Mouse (Mus musculus) limb, embryonic 15.5 days (tissue): ENCODE measurements at regions not wholly inside any gene's neighbourhood (a gene's known extent, or its start where the extent isn't known, plus 50 kb on each side); places are given as distances from the start of the nearest gene placed in this dataset.

ENCODE experiments used
- ATAC-seq: fragments of 200-750 bp; cut with Nextera tagmentation; 2 replicates; pipeline ENCODE4 v1.8.0; 2017; ENCODE audit warnings: low read depth, moderate TSS enrichment; ENCODE audit not compliant: insufficient number of reproducible peaks, low FRiP score, low TSS enrichment
- H3K27ac ChIP-seq: fragments of 300-500 bp; sonication (generic); 2 replicates; pipeline ENCODE4 v1.5.1; 2015; ENCODE audit warnings: moderate library complexity, mild to moderate bottlenecking, inconsistent platforms
- H3K27me3 ChIP-seq: fragments of 300-500 bp; sonication (generic); 2 replicates; pipeline ENCODE4 v1.6.1; 2015; ENCODE audit warnings: inconsistent platforms
- H3K36me3 ChIP-seq: fragments of 300-500 bp; sonication (generic); 2 replicates; pipeline ENCODE4 v1.6.1; 2015; ENCODE audit warnings: inconsistent platforms
- H3K4me1 ChIP-seq: fragments of 300-500 bp; sonication (generic); 2 replicates; pipeline ENCODE4 v1.6.1; 2015; ENCODE audit warnings: inconsistent platforms
- H3K4me2 ChIP-seq: fragments of 300-500 bp; sonication (generic); 2 replicates; pipeline ENCODE4 v1.6.1; 2015; ENCODE audit warnings: mild to moderate bottlenecking, inconsistent platforms
- H3K4me3 ChIP-seq: fragments of 300-500 bp; sonication (generic); 2 replicates; pipeline ENCODE4 v1.5.1; 2015; ENCODE audit warnings: mild to moderate bottlenecking, inconsistent platforms
- H3K9ac ChIP-seq: fragments of 300-500 bp; sonication (generic); 2 replicates; pipeline ENCODE4 v1.6.1; 2015; ENCODE audit warnings: inconsistent platforms
- H3K9me3 ChIP-seq: fragments of 300-500 bp; sonication (generic); 2 replicates; pipeline ENCODE4 v1.6.1; 2016; ENCODE audit warnings: inconsistent platforms
- WGBS: fragments of 180-500 bp; shearing (Covaris S2); methylation state at CpG from one replicate; pipeline ENCODE4 v1.1.7; 2015; 5-methylcytosine and 5-hydroxymethylcytosine counted together

DNA sequence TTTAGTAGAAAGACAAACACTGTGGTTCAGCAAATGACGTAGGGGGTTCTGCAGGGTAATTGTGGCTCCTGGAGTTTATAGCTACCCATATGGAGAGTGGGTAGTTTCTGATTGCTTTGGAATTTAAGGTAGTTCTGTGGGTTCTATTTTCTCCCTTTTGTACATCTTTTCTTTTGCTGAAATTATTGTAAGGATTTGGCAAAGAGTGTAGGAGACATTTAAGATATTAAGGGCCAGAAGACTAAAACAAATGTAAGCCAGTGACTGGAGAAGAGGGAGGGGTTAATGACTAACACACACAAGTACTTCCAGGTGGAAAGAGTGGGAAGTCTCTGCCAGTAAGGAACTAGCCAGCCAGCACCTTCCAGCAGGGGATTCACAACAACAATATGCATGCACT lies 318.9 kb upstream of the Sox9 start:
- 52% methylated on average over 1 of the region's 1 CpGs for WGBS
- no peaks in the 10 kb centered on the region for H3K27me3 ChIP-seq
- no peak overlapping the region for H3K9ac ChIP-seq
- no peak overlapping the region for H3K4me3 ChIP-seq
- no peak for ATAC-seq
- no peaks in the 10 kb centered on the region for H3K36me3 ChIP-seq
- no peak overlapping the region for H3K27ac ChIP-seq
- H3K4me1 ChIP-seq, result no peaks in the 10 kb centered on the region; the same call in 1 of the 2 replicates
- no peaks in the 10 kb centered on the region for H3K9me3 ChIP-seq
- no peak overlapping the region for H3K4me2 ChIP-seq

DNA sequence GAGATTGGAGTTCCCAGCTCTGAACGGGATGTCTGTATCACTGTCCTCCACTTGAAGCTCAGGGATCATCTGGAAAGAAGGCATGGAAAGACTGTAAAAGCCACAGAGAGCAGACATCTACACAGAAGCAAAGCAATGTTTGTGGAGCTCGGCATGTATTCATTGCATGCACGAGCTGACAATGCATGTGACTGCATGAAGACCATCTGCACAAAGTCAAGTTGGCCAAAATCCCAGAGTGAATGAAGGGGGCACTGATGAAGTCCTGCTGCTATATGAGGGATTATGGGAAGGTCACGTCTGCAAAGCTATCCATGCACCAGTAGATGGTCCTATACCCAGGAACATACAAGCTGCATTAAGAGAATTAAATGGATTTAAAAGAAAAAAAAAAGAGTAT lies 317.6 kb upstream of the Sox9 start:
- Histone ChIP-seq H3K9me3 (no peaks in the 10 kb centered on the region), H3K36me3 (no peaks in the 10 kb centered on the region), H3K4me2 (no peak overlapping the region), H3K9ac (no peak overlapping the region), H3K4me1 (no peaks in the 10 kb centered on the region; the same call in 1 of the 2 replicates), H3K27me3 (no peaks in the 10 kb centered on the region), H3K27ac (no peak overlapping the region), H3K4me3 (no peak overlapping the region)
- no peak for ATAC-seq
- WGBS, result 74% methylated on average over 4 of the region's 4 CpGs

DNA sequence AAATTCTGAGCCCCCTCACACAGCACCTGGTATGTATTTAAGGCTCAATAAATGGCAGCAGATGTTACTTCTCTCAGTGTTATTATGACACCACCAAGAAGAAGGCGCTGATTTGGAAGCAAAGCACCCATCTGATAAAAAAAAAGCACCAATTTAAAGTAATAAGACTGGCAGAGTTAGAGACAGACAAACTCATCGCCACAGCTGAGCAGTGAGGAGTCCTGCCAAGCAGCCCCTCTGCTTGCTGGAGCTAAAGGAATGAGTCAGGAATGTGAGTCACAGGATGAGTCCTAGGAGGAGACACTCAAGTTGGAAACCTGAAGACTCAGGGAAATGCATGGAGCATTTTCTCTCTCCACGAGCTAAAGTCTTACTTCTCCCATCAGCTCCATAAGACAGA lies 311.7 kb upstream of the Sox9 start:
- no peak overlapping the region for H3K4me3 ChIP-seq
- whole genome bisulfite sequencing, result 70% methylated on average over 3 of the region's 3 CpGs

DNA sequence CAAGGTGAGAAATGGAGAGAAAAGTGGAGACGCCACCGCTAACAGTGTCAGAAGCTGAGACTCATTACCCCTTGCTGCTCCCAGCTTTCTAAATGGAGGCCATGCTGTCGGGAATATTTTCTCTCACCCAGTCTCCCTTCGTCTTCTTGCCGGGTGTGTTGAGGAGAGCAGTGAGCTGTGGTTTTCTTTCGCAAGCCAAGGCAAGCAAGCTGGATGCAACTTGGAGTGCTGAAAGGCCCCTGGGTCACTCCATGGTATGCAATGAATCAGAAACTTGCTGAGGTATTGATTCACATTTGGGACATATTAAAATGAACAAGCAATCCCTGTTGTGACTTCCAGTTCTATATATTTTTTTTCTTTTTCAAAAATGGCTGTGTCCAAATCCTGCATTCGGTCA lies 308.8 kb upstream of the Sox9 start:
- H3K4me1 ChIP-seq, result no peaks in the 10 kb centered on the region
- ATAC-seq, result no peak
- no peak overlapping the region for H3K4me2 ChIP-seq
- H3K27me3 ChIP-seq, result no peaks in the 10 kb centered on the region
- no peaks in the 10 kb centered on the region for H3K36me3 ChIP-seq
- H3K9ac ChIP-seq, result no peak overlapping the region
- peak overlapping the region; percentile 27; the same call in 1 of the 2 replicates for H3K27ac ChIP-seq
- WGBS, result 65% methylated on average over 7 of the region's 7 CpGs
- H3K4me3 ChIP-seq, result no peak overlapping the region
- H3K9me3 ChIP-seq, result no peaks in the 10 kb centered on the region

More for the DNA sequence above, 311.7 kb upstream of the Sox9 start:
- Histone ChIP-seq H3K9ac (no peak overlapping the region), H3K9me3 (no peaks in the 10 kb centered on the region), H3K4me1 (no peaks in the 10 kb centered on the region), H3K27ac (no peak overlapping the region), H3K36me3 (no peaks in the 10 kb centered on the region), H3K4me2 (no peak overlapping the region), H3K27me3 (no peaks in the 10 kb centered on the region)
- no peak for ATAC-seq

DNA sequence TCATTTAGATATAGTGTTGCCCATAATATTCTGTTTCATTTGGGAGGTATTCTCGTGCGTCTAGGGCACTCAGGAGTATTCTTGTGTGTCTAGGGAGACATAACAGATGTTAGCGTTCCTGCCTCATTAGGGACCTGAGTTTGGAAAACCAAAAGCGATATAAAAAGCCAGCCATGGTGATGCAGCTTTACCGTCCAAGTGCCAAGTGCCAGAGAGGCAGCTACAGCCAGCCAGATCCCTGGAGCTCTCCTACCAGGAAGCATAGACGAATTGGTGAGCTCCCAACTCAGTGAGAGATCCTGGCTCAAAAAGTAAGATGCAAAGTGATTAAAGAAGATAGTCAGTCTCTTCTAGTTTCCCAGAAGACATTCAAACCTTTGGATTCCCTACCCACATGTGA lies 308.3 kb upstream of the Sox9 start:
- H3K4me1 ChIP-seq, result no peaks in the 10 kb centered on the region
- no peak overlapping the region for H3K27ac ChIP-seq
- no peak overlapping the region for H3K4me3 ChIP-seq
- ATAC-seq, result no peak
- H3K9ac ChIP-seq, result no peak overlapping the region
- H3K27me3 ChIP-seq, result no peaks in the 10 kb centered on the region
- WGBS, result 56% methylated on average over 6 of the region's 6 CpGs
- H3K9me3 ChIP-seq, result no peaks in the 10 kb centered on the region
- no peaks in the 10 kb centered on the region for H3K36me3 ChIP-seq
- no peak overlapping the region for H3K4me2 ChIP-seq

DNA sequence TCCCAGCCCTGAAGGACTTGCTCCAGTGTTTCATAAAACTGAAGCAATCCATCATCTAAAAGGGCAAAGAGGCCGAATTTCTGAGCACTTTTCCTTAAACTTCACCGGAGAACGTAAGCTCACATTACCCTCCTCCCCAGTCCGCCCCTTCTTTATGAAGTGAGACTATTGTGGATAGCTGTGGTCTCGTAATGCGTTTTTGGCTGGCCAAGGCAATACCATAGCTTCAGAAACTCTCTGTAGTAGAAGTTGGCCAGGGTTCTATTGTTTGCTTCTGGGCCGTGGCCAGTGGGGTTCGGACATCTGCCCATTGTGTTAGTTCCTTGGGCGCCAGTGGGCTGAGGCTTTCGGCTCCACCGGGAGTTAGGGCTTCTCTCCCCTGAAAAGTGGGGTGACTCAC lies 301.7 kb upstream of the Sox9 start:
- no peaks in the 10 kb centered on the region for H3K9me3 ChIP-seq
- H3K27me3 ChIP-seq, result no peaks in the 10 kb centered on the region
- H3K4me2 ChIP-seq, result peak overlapping the region; percentile 30
- ATAC-seq, result no peak
- peaks cover 4% of the 10 kb centered on the region; the same call in 1 of the 2 replicates for H3K4me1 ChIP-seq
- no peaks in the 10 kb centered on the region for H3K36me3 ChIP-seq
- H3K27ac ChIP-seq, result no peak overlapping the region
- 52% methylated on average over 11 of the region's 11 CpGs for WGBS
- H3K9ac ChIP-seq, result no peak overlapping the region
- H3K4me3 ChIP-seq, result no peak overlapping the region

DNA sequence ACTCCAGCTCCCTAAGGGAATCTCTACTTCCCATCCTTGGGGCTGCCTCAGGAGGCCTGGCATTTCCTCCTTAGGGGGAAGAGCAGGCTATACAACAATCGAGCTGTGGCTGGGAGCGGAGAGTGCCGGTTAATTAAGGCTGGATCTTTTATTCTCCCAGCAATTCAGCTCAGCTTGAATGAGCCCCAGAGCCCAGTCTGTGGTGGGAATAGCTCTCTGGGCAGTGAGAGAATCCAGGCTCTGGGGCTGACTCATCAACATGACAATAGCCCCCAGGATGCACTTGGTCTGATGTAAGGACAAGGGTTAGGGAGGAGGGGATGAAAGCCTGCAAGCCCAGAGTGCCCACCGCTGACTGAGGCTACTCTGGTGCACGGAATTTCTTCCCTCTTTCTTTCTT lies 280.2 kb upstream of the Sox9 start:
- H3K27me3 ChIP-seq, result no peaks in the 10 kb centered on the region
- H3K36me3 ChIP-seq, result no peaks in the 10 kb centered on the region
- WGBS, result 12% methylated on average over 5 of the region's 5 CpGs
- H3K9ac ChIP-seq, result no peak overlapping the region
- H3K4me2 ChIP-seq, result no peak overlapping the region
- no peak overlapping the region for H3K4me3 ChIP-seq
- H3K4me1 ChIP-seq, result no peaks in the 10 kb centered on the region
- no peaks in the 10 kb centered on the region for H3K9me3 ChIP-seq
- no peak overlapping the region for H3K27ac ChIP-seq
- ATAC-seq, result no peak

DNA sequence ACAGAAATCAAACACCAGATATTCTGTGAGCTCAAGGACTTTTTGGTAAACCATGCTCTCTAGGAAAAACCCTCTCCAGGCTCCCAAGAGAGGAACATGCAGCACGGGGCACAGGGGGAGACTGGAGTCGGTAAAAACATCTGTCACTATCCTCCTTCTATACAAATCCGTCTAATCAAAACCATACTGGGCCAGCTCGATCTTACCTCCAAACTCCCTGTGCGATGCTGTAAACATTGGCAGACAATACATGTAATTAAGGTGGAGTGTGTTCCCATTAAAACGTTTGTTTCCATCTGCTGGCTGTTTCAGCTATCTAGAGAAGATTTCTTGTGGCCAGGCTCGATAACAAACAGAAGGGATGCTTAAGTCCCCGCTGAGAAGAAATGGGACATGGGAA lies 262.9 kb upstream of the Sox9 start:
- Histone ChIP-seq H3K9ac (no peak overlapping the region), H3K27ac (no peak overlapping the region), H3K4me1 (no peaks in the 10 kb centered on the region), H3K36me3 (no peaks in the 10 kb centered on the region), H3K27me3 (no peaks in the 10 kb centered on the region), H3K4me2 (no peak overlapping the region), H3K9me3 (no peaks in the 10 kb centered on the region), H3K4me3 (no peak overlapping the region)
- no peak for ATAC-seq
- 35% methylated on average over 8 of the region's 8 CpGs for WGBS

DNA sequence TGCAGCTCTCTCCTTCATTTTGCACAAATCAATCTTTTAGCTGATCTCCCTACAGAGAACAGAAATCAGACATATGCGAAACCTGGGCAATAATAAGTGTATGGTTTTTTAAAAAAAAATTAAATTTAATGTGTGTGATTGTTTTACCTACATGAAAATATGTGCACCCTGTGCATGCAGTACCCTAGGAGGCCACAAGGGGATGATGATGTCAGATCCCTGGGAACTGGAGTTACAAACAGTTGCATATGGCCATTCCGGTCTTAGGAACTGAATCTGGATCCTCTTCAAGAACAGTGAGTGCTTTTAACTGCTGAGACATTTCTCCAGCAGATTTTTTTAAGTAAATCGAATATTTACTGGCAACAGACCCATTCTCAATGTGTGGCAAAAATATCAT lies 257.0 kb upstream of the Sox9 start:
- no peak for ATAC-seq
- H3K4me3 ChIP-seq, result no peak overlapping the region
- no peaks in the 10 kb centered on the region for H3K9me3 ChIP-seq
- no peaks in the 10 kb centered on the region for H3K4me1 ChIP-seq
- H3K27ac ChIP-seq, result no peak overlapping the region
- H3K9ac ChIP-seq, result no peak overlapping the region
- H3K4me2 ChIP-seq, result no peak overlapping the region
- no peaks in the 10 kb centered on the region for H3K27me3 ChIP-seq
- WGBS, result 92% methylated on average over 3 of the region's 3 CpGs
- no peaks in the 10 kb centered on the region for H3K36me3 ChIP-seq

DNA sequence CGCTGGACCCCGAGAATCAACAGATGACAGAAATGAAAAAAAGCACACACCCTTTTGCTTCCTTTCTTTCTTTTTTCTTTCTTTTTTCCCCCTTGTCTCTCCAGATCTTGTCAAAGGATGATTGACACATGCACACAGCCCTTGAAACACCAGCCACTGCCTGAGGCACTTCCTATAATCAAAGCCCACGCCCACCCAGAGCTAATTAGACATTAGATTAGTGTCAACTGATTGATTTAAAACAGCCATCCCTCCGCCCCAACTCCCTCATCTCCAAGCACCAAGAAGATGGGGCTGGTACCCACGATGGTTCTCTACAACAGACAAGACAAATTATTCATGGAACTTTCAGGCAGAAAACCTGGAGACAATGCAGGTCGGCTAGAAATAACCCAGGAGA lies 239.5 kb upstream of the Sox9 start:
- 37% methylated on average over 6 of the region's 6 CpGs for whole genome bisulfite sequencing
- Histone ChIP-seq H3K4me2 (no peak overlapping the region), H3K36me3 (no peaks in the 10 kb centered on the region), H3K27ac (no peak overlapping the region), H3K9me3 (no peaks in the 10 kb centered on the region), H3K27me3 (no peaks in the 10 kb centered on the region), H3K4me3 (no peak overlapping the region), H3K4me1 (peaks cover 12% of the 10 kb centered on the region), H3K9ac (no peak overlapping the region)
- ATAC-seq, result no peak

DNA sequence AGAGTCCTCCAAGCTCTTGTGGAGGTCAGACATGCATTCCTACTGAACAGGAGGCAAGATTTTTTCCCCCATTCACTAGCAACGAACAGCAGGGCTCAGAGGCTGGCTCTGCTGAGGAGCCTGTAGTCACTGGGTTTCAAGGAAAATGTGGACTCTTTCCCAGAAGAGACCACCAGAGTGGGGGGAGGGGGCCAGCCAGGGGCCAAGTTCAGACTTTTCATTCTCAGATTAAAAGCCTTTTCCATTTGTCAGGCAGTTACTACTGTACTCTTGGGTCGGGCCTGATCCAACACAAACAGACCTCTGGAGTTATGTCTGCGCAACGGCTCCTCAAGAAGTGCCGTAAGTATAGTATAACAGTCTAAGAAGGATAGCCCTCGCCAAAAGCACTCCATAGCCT lies 238.6 kb upstream of the Sox9 start:
- Histone ChIP-seq H3K36me3 (no peaks in the 10 kb centered on the region), H3K4me1 (peaks cover 12% of the 10 kb centered on the region), H3K9me3 (no peaks in the 10 kb centered on the region), H3K27me3 (no peaks in the 10 kb centered on the region), H3K4me3 (no peak overlapping the region), H3K27ac (peak overlapping the region; percentile 2; the same call in 1 of the 2 replicates), H3K9ac (no peak overlapping the region), H3K4me2 (no peak overlapping the region)
- peak; percentile 89 for ATAC-seq
- 37% methylated on average over 6 of the region's 6 CpGs for WGBS

DNA sequence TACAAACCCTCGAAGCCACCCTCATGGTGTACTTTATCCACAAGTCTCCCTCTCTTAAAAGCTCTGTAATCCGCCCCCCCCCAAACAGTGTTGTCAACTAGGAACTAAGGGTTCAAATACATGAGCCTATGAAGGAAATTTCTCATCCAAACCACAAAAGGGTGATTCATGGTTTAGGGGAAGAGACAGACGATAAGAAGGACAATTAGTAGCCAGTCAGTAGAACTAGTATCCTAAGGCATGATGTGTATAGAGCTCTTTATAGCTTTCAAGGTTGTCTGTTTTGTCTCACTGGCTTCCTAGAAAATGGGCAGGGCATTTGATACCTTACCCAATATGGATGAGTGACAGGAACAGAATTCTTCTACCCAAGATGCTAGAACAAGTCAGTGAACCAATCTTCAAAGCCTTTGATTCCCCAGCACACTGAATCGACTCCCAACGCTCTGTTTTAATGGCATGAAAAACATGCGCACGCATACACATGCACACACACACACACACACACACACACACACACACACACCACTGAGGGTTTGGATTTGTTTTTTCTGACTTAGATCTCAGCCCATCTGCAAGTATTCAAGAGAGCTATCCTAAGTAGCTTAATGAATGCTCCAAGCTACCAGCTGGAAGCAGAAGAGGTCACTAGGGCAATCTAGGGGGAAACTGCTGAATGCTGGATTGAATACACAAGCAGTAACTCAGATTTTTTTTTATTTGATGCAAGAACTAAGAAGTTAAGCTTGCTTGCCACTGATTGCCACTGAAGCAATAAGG lies 236.6 kb upstream of the Sox9 start:
- H3K4me1 ChIP-seq, result peaks cover 12% of the 10 kb centered on the region

DNA sequence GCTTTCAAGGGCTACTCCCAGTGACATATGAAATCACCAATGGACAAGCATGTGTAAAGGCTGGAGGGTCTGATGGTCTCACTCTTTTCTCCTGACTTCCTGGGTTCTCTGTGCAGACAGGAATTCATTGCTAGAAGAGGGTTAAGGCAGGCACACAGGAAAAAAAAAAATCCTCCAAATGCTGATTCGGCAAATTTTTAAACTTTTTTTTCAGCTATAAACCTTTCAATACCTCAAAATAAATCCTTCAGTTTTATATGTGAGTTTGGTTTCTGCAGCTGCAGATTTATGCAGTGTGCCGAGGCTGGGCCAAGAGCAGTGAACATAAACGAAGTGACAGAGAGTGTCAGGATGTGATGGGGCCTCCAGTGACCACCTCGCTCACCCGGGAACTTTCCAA lies 235.9 kb upstream of the Sox9 start:
- peaks cover 12% of the 10 kb centered on the region for H3K4me1 ChIP-seq
- H3K9me3 ChIP-seq, result no peaks in the 10 kb centered on the region
- no peak overlapping the region for H3K9ac ChIP-seq
- 26% methylated on average over 5 of the region's 5 CpGs for WGBS
- no peaks in the 10 kb centered on the region for H3K36me3 ChIP-seq
- H3K4me2 ChIP-seq, result no peak overlapping the region
- no peaks in the 10 kb centered on the region for H3K27me3 ChIP-seq
- no peak overlapping the region for H3K4me3 ChIP-seq
- ATAC-seq, result no peak
- H3K27ac ChIP-seq, result no peak overlapping the region

More for the DNA sequence above, 236.6 kb upstream of the Sox9 start:
- no peak overlapping the region for H3K4me3 ChIP-seq
- WGBS, result 58% methylated on average over 7 of the region's 7 CpGs
- no peak overlapping the region for H3K9ac ChIP-seq
- H3K36me3 ChIP-seq, result no peaks in the 10 kb centered on the region
- no peak overlapping the region for H3K27ac ChIP-seq
- no peaks in the 10 kb centered on the region for H3K9me3 ChIP-seq
- no peaks in the 10 kb centered on the region for H3K27me3 ChIP-seq
- no peak for ATAC-seq
- H3K4me2 ChIP-seq, result no peak overlapping the region
